Mouse (Mus musculus) liver, embryonic 12.5 days (tissue): ENCODE data around the gene Atp23. TPM values are rescaled to one million over a fixed set of nuclear protein-coding genes. Genes with fewer than 3 reads are reported as not detected.

ENCODE experiments used
- polyA plus RNA-seq: library from polyadenylated mRNA; unstranded; fragments of >200 nt; fragmentation: Nextera tagmentation; extraction: Ambion mirVana; gene quantifications from 2 replicates; pipeline ENCODE4 v1.2.1, GENCODE M21; 2016

The Atp23 gene
- polyA plus RNA-seq, 1 experiment from 2014 or later, result 14.4 TPM

Other genes with a start within 250 kb of the Atp23 start
- gene Ctdsp2, start 77.4 kb upstream of the Atp23 start, polyA plus RNA-seq, result 22.2 and 24.0 TPM in 2 replicates
- 0.18 and 0.19 TPM in 2 replicates for gene Avil, start 99.4 kb upstream of the Atp23 start, polyA plus RNA-seq
- gene Tsfm, start 129.5 kb upstream of the Atp23 start, polyA plus RNA-seq, result 72.3 and 75.5 TPM in 2 replicates
- gene Mettl1, start 140.1 kb upstream of the Atp23 start, polyA plus RNA-seq, result 33.6 and 35.6 TPM in 2 replicates
- gene Eef1akmt3, start 140.2 kb upstream of the Atp23 start, polyA plus RNA-seq, result 0.13 and 0.29 TPM in 2 replicates
- 0.05 and 0.10 TPM in 2 replicates for gene Cyp27b1, start 146.9 kb upstream of the Atp23 start, polyA plus RNA-seq
- gene March9, start 158.8 kb upstream of the Atp23 start, polyA plus RNA-seq, result 0.06 and 0.20 TPM in 2 replicates
- 766 and 777 TPM in 2 replicates for gene Cdk4, start 162.2 kb upstream of the Atp23 start, polyA plus RNA-seq
- gene Tspan31, start 168.9 kb upstream of the Atp23 start, polyA plus RNA-seq, result 75.2 and 81.9 TPM in 2 replicates
- 0.92 and 1.6 TPM in 2 replicates for gene Agap2, start 173.9 kb upstream of the Atp23 start, polyA plus RNA-seq
- 49.5 and 51.4 TPM in 2 replicates for gene Os9, start 219.8 kb upstream of the Atp23 start, polyA plus RNA-seq